Mouse (Mus musculus) embryo, embryonic 10 days (tissue): ENCODE results near the gene Akap10.
"Not testable (repeated sequence)": the region's sequence is repeated elsewhere in the genome, so short reads cannot be mapped to it uniquely, and the experiment has no call there.

Experiments
- DNase-seq: peaks from one replicate; pipeline ENCODE4 v3.0.0-alpha.2; 2015; ENCODE audit warnings: low spot score

Gene Akap10

GRCm38 (mm10) chr11:61930640-61931586 is 861 bp upstream of the Akap10 start:
- DNase-seq: peak; percentile 13

- DNase-seq: peak; percentile 61
Measured at GRCm38 (mm10) chr11:61929323-61930097, 542 bp downstream of the Akap10 start.

DNA sequence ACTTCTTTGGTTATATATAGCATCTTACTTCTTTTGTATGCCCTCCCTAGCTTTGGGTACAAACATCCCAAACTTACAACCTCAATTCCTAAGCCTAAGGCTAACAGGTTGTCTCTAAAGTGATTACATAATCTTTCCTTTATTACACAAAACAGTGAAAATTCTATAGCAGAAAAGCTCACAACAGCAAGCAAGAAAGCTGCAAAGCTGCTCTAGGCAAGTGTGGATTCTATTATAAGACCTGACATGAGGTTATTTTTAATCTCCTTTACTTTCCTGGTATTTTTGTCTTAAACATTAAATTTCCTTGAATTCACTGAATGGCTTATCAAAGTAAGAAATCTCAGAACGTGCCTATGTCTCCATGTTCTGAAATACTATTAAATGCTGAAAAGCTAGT is 6.7 kb downstream of the Akap10 start:
- no peak for DNase-seq

DNA sequence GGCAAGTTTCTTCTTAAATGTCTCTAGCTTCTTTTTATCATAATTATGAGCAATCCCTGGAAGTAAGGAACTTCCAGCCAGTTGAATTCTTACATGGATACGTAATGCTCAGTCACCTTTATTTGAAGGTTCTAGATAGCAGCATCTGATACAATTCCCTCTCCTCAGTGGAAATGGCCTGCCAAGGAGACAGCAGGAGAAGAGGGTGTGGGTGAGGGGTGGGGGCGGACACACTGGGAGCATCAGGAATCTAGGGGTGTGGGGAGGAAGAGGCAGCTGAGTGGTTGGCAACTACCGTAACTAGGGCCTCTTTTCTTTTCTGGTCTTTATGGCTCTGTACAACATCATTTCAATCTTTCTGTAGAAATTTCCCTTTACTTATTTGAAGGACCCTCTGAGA is 10.3 kb downstream of the Akap10 start:
- no peak for DNase-seq

DNA sequence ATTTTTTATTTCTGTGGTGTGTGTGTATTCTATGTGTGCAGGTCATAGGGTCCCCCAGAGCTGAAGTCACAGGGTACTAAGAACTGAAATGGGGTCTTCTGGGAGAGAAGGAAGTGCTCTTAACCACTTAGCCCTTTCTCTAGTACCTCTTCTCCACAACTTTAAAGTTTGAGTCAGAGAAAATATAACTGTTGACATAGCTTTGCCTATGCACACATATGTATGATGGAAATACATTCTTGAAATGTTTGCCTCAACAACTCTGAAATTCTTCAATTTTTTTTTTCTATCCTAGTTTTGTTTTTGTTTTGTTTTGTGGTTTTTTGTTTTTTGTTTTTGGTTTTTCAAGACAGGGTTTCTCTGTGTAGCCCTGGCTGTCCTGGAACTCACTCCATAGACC is 21.7 kb downstream of the Akap10 start:
- DNase-seq: no peak

DNA sequence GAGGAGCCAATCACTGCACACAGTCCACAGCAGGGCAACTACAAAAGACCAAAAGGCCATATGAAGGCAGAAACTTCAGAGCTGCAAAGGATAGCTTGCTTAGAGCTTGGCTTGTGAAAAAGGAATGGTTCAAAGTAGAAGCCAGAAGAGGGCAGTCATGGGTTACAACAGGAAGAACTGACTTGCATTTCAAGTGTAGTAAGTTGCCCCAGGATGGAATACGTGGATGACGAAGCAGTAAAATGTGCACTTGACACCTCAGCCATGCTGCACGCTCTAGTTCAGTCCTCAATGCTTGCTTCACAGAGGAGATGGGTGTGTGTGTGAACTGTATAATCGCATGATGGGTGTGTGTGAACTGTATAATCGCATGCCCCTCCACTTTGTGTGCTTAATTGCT is 47.9 kb downstream of the Akap10 start:
- DNase-seq: peak; percentile 9

DNA sequence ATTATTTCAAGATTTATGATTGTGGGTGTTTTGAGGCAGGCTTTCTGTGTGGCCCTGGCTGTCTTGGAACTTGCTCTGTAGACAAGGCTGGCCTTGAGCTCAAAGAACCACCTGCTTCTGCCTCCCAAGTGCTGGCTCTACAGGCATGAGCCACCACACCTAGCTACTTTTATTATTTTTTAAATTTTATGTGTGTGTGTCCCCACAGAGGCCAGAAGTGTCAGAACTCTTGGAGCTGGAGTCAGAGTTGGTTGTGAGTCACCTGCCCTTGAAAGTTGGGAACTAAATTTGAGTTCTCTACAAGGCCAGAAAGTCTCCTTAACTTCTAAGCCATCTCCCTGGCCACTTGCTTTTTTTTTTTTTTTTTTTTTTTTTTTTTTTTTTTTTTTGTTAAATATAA is 50.1 kb downstream of the Akap10 start:
- DNase-seq: no peak

DNA sequence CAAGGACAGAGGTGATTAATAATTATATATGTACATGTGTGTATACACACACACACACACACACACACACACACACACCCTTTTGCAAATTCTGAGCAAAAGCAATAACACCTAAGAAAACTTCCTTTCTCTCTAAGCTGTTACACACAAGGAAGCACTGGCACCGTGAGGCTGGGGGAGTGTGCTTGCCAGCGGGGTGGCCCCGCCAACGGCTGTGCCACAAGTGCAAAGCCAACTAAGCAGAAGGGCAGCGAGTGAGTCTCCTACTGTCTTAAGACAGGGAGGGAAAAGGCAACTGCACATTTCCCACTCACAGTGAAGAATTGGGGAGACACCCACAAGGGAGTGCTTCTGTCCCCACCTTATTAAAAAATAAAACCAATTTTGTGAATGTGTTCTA is 58.2 kb downstream of the Akap10 start:
- DNase-seq: no peak

DNA sequence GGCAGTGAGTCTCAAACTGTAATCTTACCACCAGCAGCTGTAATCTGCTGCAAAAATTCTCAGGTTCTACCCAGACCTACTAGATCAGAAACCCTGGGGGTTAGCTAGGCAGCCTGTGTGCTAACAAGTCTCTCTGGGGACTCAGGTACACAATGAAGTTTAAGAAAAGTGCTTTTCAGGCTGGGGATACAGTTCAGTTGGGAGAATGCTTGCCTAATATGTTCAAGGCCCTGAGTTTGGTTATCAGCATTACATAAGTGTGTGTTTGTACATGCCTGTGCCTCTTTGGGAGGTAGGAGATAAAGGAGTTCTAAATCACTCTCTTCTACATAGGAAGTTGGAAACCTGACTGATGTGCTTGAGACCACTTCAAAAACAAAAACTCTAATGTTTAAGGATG is 63.2 kb downstream of the Akap10 start:
- no peak for DNase-seq

DNA sequence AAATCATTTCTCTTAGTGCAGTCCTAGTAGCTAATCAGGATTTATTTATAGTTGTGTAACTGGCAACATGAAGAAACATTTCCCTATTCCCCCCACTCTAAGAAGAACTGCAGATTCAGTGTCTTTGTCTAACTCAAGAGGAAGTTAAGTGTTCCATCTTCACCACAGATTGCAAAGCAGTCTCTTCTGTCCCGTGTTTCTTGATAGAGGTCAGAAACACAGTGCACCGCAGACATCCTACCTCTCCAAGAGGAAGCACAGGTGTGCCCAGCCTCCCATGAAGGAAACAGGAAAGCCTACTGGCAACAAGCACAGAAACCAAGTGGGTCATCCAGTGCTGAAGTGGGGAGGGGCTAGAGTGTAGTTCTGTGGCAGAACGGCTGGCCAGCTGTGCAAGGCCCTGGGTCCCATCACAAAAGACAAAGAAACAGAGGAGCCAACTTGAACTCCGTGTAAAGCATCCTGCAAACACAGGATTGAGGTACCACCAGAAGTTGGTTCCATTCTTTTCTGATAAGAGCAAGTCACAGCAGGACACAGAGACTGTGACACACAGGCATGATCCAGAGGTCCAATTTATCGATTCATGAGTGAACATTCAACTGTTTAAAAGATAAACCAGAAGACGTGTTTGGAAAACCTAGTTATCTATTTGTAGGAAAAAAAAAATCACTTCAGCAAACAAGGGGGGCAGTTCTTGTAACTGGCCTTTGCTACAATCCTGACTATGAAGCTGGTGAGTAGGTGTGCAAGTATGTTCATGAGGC is 68.1 kb downstream of the Akap10 start:
- no peak for DNase-seq

- no peak for DNase-seq
Measured at GRCm38 (mm10) chr11:61859316-61859715, 70.7 kb downstream of the Akap10 start.

DNA sequence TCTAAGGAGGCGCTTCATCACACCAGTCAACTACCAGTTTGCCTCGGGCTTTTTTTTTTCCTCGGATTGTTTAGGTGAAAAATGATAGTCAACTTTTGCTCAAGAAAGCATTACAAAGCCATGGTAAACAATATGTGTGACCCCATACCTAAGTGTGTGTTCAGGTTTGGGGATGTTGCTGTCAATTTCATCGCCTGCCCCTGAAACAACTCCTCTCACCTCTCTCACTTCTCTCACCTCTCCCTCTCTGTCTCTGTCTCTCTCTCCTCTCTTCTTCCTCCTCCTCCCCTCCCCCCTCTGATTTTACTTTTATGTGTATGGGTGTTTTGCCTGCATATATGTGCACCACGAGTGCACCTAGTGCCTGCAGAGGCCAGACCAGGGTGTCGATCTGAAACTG is 74.5 kb downstream of the Akap10 start:
- no peak for DNase-seq

DNA sequence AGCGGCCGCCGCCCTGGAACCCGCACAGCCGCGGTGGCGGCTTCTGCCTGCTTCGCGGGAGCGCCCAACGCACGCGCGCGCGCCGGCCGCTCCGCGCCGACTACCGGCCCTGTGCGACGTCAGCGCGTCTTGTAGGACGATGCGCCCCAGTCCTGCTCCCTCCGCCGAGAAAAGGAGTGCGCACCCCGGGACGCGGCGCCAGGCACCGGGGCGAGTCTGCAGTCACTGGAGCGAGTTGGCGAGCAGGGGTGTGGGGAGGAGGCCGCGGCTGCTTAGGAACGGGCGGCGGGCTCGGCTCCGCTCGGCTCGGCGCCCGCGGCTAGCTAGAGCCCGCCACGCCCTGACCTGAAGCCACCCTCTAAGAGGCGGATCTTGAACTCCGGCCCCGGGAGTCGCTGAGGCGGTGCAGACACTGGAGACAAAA is 75.1 kb downstream of the Akap10 start, which contains the start of gene Ulk2:
Gene Ulk2, minus strand, starts transcription at position 86 of the 424 bp plus-strand sequence.
- DNase-seq: peak; percentile 91

DNA sequence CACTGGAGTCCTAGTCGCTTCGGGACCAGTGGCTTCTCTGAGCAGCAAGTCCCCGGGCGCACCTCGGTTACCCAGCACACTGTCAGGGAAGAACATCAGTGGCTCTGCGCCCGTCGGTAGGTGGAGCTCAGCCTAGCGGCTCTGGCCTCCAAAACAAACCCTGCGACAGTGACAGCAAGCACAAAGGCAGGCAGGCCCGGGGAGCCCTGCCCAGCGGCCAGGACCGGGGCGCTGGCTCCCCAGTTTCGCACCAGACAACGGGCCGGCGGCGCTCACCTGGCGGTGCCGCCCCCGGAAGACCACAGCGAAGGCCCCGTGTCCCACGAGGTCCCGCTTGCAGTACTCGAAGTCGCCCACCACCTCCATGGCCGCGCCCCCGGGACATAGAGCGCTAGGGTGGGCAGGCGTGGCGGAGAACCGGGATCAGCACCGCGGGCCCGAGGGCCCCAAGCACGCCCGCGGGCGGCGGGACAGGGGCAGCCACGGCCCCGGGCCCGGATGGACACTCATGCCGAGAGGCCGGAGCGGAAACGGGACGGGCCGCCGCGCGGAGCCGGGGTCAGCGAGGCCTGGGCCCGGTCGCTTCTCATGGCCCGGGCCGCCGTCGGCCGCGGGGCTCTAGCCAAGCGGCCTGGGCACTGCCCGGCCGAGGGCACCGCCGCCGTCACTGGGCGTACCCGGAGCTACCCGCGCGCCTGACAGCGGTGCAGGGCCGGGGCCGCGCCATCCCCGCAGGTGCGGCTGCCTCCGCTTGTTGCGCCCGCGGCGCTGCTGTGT is 75.7 kb downstream of the Akap10 start:
- DNase-seq: peak; percentile 91

GRCm38 (mm10) chr11:61853659-61854058 is 76.4 kb downstream of the Akap10 start:
- no peak for DNase-seq

- DNase-seq: no peak
Measured at GRCm38 (mm10) chr11:61852916-61853315, 77.1 kb downstream of the Akap10 start.

- no peak for DNase-seq
Measured at GRCm38 (mm10) chr11:61851195-61851594, 78.9 kb downstream of the Akap10 start.

DNA sequence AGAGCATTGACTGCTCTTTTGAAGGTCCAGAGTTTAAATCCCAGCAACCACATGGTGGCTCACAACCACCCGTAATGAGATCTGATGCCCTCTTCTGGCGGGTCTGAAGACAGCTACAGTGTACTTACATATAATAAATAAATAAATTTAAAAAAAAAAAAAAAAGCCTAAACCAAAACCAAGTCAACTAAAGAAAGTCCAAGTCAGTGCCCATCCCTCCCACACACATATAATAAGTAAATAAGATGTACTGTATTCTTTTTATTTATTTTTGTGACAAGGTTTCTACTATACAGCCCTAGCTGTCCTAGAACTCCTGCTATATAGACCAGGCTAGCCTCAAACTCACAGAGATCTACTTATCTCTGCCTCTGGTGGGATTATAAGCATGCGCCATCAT is 89.4 kb downstream of the Akap10 start:
- DNase-seq: not testable (repeated sequence)

GRCm38 (mm10) chr11:61839940-61840339 is 90.1 kb downstream of the Akap10 start:
- DNase-seq: no peak

- no peak for DNase-seq
Measured at GRCm38 (mm10) chr11:61839182-61839581, 90.9 kb downstream of the Akap10 start.
